Mouse (Mus musculus): Measurements from ENCODE around the gene Dlx1. TPM values are rescaled to one million over a fixed set of nuclear protein-coding genes. Genes with fewer than 3 reads are reported as not detected.

The Dlx1 gene
- total and polyA plus RNA-seq, 2 experiments from 2014 or later = 73.5 to 139 TPM

- WGBS = 1% methylated on average over 59 of the region's 59 CpGs
- peaks cover 32% of the 10 kb centered on the region for H3K27me3 ChIP-seq (ENCODE audit: insufficient read depth, low read length)
These were observed 18.1 kb downstream of the Dlx1 start for GRCm38 (mm10) chr2:71545882-71546639.

GRCm38 (mm10) chr2:71546640-71547071 lies 18.7 kb downstream of the Dlx1 start, which contains the start of gene Dlx2:
TSS of gene Dlx2 (minus strand) at chr2:71546754.
- Histone ChIP-seq H3K27me3 (ENCODE audit: insufficient read depth, low read length) (peaks cover 35% of the 10 kb centered on the region), H3K27ac (ENCODE audit: low read depth, low read length) (peak within 1 kb of the TSS; percentile 84), H3K4me1 (ENCODE audit: insufficient read depth) (no peaks in the 10 kb centered on the region), H3K36me3 (ENCODE audit: insufficient read depth) (no peaks in the 10 kb centered on the region), H3K9me3 (ENCODE audit: low read length) (no peaks in the 10 kb centered on the region), H3K4me3 (ENCODE audit: low read depth, low read length) (peak within 1 kb of the TSS; percentile 49), H3K9ac (peak within 1 kb of the TSS; percentile 66), H3K4me2 (ENCODE audit: low read depth) (peak within 1 kb of the TSS; percentile 69)
- WGBS = under 1% methylated on average over 37 of the region's 37 CpGs
- no peak for TF ChIP-seq CTCF (IDR thresholded peaks at IDR 0.05; ENCODE audit: low read depth)
- DNase-seq = peak; percentile 83
- ATAC-seq = peak; percentile 75

More at GRCm38 (mm10) chr2:71545882-71546639, 18.1 kb downstream of the Dlx1 start:
- Histone ChIP-seq H3K4me2 (ENCODE audit: low read depth) (peak overlapping the region; percentile 69), H3K9ac (peak overlapping the region; percentile 66), H3K4me3 (ENCODE audit: low read depth, low read length) (peak overlapping the region; percentile 49), H3K9me3 (ENCODE audit: low read length) (no peaks in the 10 kb centered on the region), H3K27ac (ENCODE audit: low read depth, low read length) (peak overlapping the region; percentile 84), H3K4me1 (ENCODE audit: insufficient read depth) (no peaks in the 10 kb centered on the region), H3K36me3 (ENCODE audit: insufficient read depth) (no peaks in the 10 kb centered on the region)
- no peak for TF ChIP-seq CTCF (IDR thresholded peaks at IDR 0.05; ENCODE audit: low read depth)
- DNase-seq (peak; percentile 68), ATAC-seq (peak; percentile 77)

- peaks cover 34% of the 10 kb centered on the region for H3K27me3 ChIP-seq (ENCODE audit: insufficient read depth, low read length)
- TF ChIP-seq CTCF (IDR thresholded peaks at IDR 0.05; ENCODE audit: low read depth) = peak; percentile 86
- no peak overlapping the region for H3K27ac ChIP-seq (ENCODE audit: low read depth, low read length)
- H3K4me3 ChIP-seq (ENCODE audit: low read depth, low read length) = no peak overlapping the region
- no peaks in the 10 kb centered on the region for H3K4me1 ChIP-seq (ENCODE audit: insufficient read depth)
- no peak overlapping the region for H3K4me2 ChIP-seq (ENCODE audit: low read depth)
- H3K9ac ChIP-seq = no peak overlapping the region
- no peak for ATAC-seq
- peak; percentile 85 for DNase-seq
- no peaks in the 10 kb centered on the region for H3K9me3 ChIP-seq (ENCODE audit: low read length)
- H3K36me3 ChIP-seq (ENCODE audit: insufficient read depth) = no peaks in the 10 kb centered on the region
- WGBS = 5% methylated on average over 8 of the region's 8 CpGs
These were observed 19.9 kb downstream of the Dlx1 start for GRCm38 (mm10) chr2:71547829-71548228.

- Histone ChIP-seq H3K9ac (no peak overlapping the region), H3K4me2 (ENCODE audit: low read depth) (no peak overlapping the region), H3K27ac (ENCODE audit: low read depth, low read length) (no peak overlapping the region), H3K27me3 (ENCODE audit: insufficient read depth, low read length) (peaks cover 38% of the 10 kb centered on the region), H3K4me1 (ENCODE audit: insufficient read depth) (no peaks in the 10 kb centered on the region), H3K36me3 (ENCODE audit: insufficient read depth) (no peaks in the 10 kb centered on the region), H3K4me3 (ENCODE audit: low read depth, low read length) (no peak overlapping the region), H3K9me3 (ENCODE audit: low read length) (no peaks in the 10 kb centered on the region)
- no peak for TF ChIP-seq CTCF (IDR thresholded peaks at IDR 0.05; ENCODE audit: low read depth)
- ATAC-seq = no peak
- WGBS = 43% methylated on average over 3 of the region's 3 CpGs
- DNase-seq = no peak
These were observed 22.4 kb downstream of the Dlx1 start for GRCm38 (mm10) chr2:71550330-71550729.

- peaks cover 38% of the 10 kb centered on the region for H3K27me3 ChIP-seq (ENCODE audit: insufficient read depth, low read length)
- WGBS = 2% methylated on average over 18 of the region's 18 CpGs
These were observed 23.8 kb downstream of the Dlx1 start for GRCm38 (mm10) chr2:71551704-71552103.

GRCm38 (mm10) chr2:71556071-71556470 lies 28.2 kb downstream of the Dlx1 start:
- no peak overlapping the region for H3K4me2 ChIP-seq (ENCODE audit: low read depth)
- no peak overlapping the region for H3K27ac ChIP-seq (ENCODE audit: low read depth, low read length)
- no peaks in the 10 kb centered on the region for H3K9me3 ChIP-seq (ENCODE audit: low read length)
- ATAC-seq (no peak), DNase-seq (no peak)
- H3K36me3 ChIP-seq (ENCODE audit: insufficient read depth) = no peaks in the 10 kb centered on the region
- H3K9ac ChIP-seq = no peak overlapping the region
- WGBS = 66% methylated on average over 5 of the region's 5 CpGs
- H3K27me3 ChIP-seq (ENCODE audit: insufficient read depth, low read length) = peaks cover 16% of the 10 kb centered on the region
- H3K4me1 ChIP-seq (ENCODE audit: insufficient read depth) = no peaks in the 10 kb centered on the region
- no peak overlapping the region for H3K4me3 ChIP-seq (ENCODE audit: low read depth, low read length)
- TF ChIP-seq CTCF (IDR thresholded peaks at IDR 0.05; ENCODE audit: low read depth) = no peak

More at GRCm38 (mm10) chr2:71551704-71552103, 23.8 kb downstream of the Dlx1 start:
- Histone ChIP-seq H3K36me3 (ENCODE audit: insufficient read depth) (no peaks in the 10 kb centered on the region), H3K4me1 (ENCODE audit: insufficient read depth) (no peaks in the 10 kb centered on the region), H3K27ac (ENCODE audit: low read depth, low read length) (no peak overlapping the region), H3K9me3 (ENCODE audit: low read length) (no peaks in the 10 kb centered on the region), H3K4me3 (ENCODE audit: low read depth, low read length) (no peak overlapping the region), H3K4me2 (ENCODE audit: low read depth) (no peak overlapping the region), H3K9ac (no peak overlapping the region)
- ATAC-seq (no peak), DNase-seq (no peak)
- no peak for TF ChIP-seq CTCF (IDR thresholded peaks at IDR 0.05; ENCODE audit: low read depth)

GRCm38 (mm10) chr2:71566466-71566865 lies 38.6 kb downstream of the Dlx1 start:
- 86% methylated on average over 9 of the region's 9 CpGs for WGBS
- no peak overlapping the region for H3K4me2 ChIP-seq (ENCODE audit: low read depth)

More at GRCm38 (mm10) chr2:71566466-71566865, 38.6 kb downstream of the Dlx1 start:
- Histone ChIP-seq H3K9me3 (ENCODE audit: low read length) (no peaks in the 10 kb centered on the region), H3K4me3 (ENCODE audit: low read depth, low read length) (no peak overlapping the region), H3K4me1 (ENCODE audit: insufficient read depth) (no peaks in the 10 kb centered on the region), H3K9ac (no peak overlapping the region), H3K36me3 (ENCODE audit: insufficient read depth) (no peaks in the 10 kb centered on the region), H3K27ac (ENCODE audit: low read depth, low read length) (no peak overlapping the region), H3K27me3 (ENCODE audit: insufficient read depth, low read length) (no peaks in the 10 kb centered on the region)
- TF ChIP-seq CTCF (IDR thresholded peaks at IDR 0.05; ENCODE audit: low read depth) = no peak
- DNase-seq (no peak), ATAC-seq (no peak)

Data from forebrain, postnatal 0 days (tissue).